Mouse (Mus musculus) left cerebral cortex, adult 2 months (tissue): ENCODE data around the gene Ankib1. TPM values are rescaled to one million over a fixed set of nuclear protein-coding genes. Genes with fewer than 3 reads are reported as not detected.
"Not testable (repeated sequence)": the region's sequence is repeated elsewhere in the genome, so short reads cannot be mapped to it uniquely, and the experiment has no call there.

Experiments used
- DNase-seq, 2 experiments: peaks; one replicate each; pipeline ENCODE4 v3.0.0; 2021 to 2022; ENCODE audit warnings: low spot score in 2 of 2, mixed read lengths in 1 of 2; ENCODE audit errors: extremely low spot score in 1 of 2
- H3K27ac ChIP-seq: fragments of 200-600 bp; 2 replicates; pipeline ENCODE4 v1.8.1; 2022
- H3K4me3 ChIP-seq: fragments of 200-600 bp; 2 replicates; pipeline ENCODE4 v1.8.1; 2022
- CTCF ChIP-seq: fragments of 200-600 bp; IDR thresholded peaks from 2 replicates; pipeline ENCODE4 v1.8.1; 2022; ENCODE audit warnings: antibody characterized with exemption, mild to moderate bottlenecking, moderate library complexity
- intact Hi-C: fragments of 180-260 bp; cut with DNase I; formaldehyde crosslinking; loops from one replicate; pipeline ENCODE4 v1.15.1; 2025
- long read RNA-seq, 2 experiments: library from polyadenylated mRNA; stranded (forward); transcript quantifications; one replicate each; pipeline ENCODE4 v2.0.0; 2021; ENCODE audit warnings: borderline mapping rate in 2 of 2
- total RNA-seq, 2 experiments: library from RNA; stranded (reverse); gene quantifications; 2 replicates each; pipeline ENCODE4 v1.2.3; 2021

Gene Ankib1
- total RNA-seq = 100 to 1,000 TPM; 116 to 124 TPM
- long read RNA-seq, experiment 1, full-length matches to known transcripts = 19 of 38 reads
- long read RNA-seq, experiment 1, partial matches to known transcripts = 3 of 38 reads
- long read RNA-seq, experiment 1, other reads (novel, unspliced or antisense) = 16 of 38 reads
- long read RNA-seq, experiment 2, full-length matches to known transcripts = 16 of 38 reads
- long read RNA-seq, experiment 2, partial matches to known transcripts = 3 of 38 reads
- long read RNA-seq, experiment 2, other reads (novel, unspliced or antisense) = 19 of 38 reads

- peak; percentile 93 for DNase-seq
- Histone ChIP-seq H3K4me3 (peak within 1 kb of the TSS; percentile 86), H3K27ac (peak within 1 kb of the TSS; percentile 93)
- no peak; the same call in 1 of the 2 replicates for TF ChIP-seq CTCF
- intact Hi-C loops = loop anchor here (2.0 to 5.0 kb wide), 2 partner anchors 70 to 156 kb away; no protein-coding TSS in a partner anchor
These were observed at the start of gene Ankib1, which contains the start of gene Krit1 for GRCm38 (mm10) chr5:3802433-3803291. Gene Ankib1 (minus strand): TSS chr5:3802925. Gene Krit1 (plus strand): TSS chr5:3803184.

GRCm38 (mm10) chr5:3845026-3845425, 42.3 kb upstream of the Ankib1 start, which contains the start of gene Lrrd1:
Gene Lrrd1 (plus strand): TSS chr5:3845173.
- intact Hi-C loops = no loop called here
- TF ChIP-seq CTCF = no peak
- peak in 1 of 2 experiments; percentile 14 for DNase-seq
- no peak within 1 kb of the TSS for H3K27ac ChIP-seq
- H3K4me3 ChIP-seq = peak within 1 kb of the TSS; percentile 22; the same call in 1 of the 2 replicates

GRCm38 (mm10) chr5:3834107-3834506, 31.4 kb upstream of the Ankib1 start:
- DNase-seq = no peak
- TF ChIP-seq CTCF = no peak
- Histone ChIP-seq H3K27ac (no peak overlapping the region), H3K4me3 (no peak overlapping the region)
- intact Hi-C loops = no loop called here

- intact Hi-C loops = no loop called here
- Histone ChIP-seq H3K4me3 (no peak overlapping the region), H3K27ac (no peak overlapping the region)
- peak; percentile 28 for TF ChIP-seq CTCF
- no peak for DNase-seq
These were observed 5.7 kb upstream of the Ankib1 start for GRCm38 (mm10) chr5:3808472-3808871.

GRCm38 (mm10) chr5:3803292-3804165, 804 bp upstream of the Ankib1 start:
- TF ChIP-seq CTCF = no peak; the same call in 1 of the 2 replicates
- DNase-seq = no peak
- H3K27ac ChIP-seq = peak overlapping the region; percentile 93
- peak overlapping the region; percentile 86 for H3K4me3 ChIP-seq
- intact Hi-C loops = loop anchor here (2.0 to 5.0 kb wide), 2 partner anchors 71 to 157 kb away; no protein-coding TSS in a partner anchor

- intact Hi-C loops = loop anchor here (2.0 to 5.0 kb wide), 2 partner anchors 70 to 155 kb away; no protein-coding TSS in a partner anchor
- Histone ChIP-seq H3K4me3 (peak overlapping the region; percentile 86), H3K27ac (peak overlapping the region; percentile 93)
- DNase-seq = no peak
- TF ChIP-seq CTCF = no peak
These were observed 873 bp downstream of the Ankib1 start for GRCm38 (mm10) chr5:3801672-3802432.

- no peak for TF ChIP-seq CTCF
- intact Hi-C loops = loop anchor here (5.0 kb wide), 1 partner anchor 69 kb away; no protein-coding TSS in a partner anchor
- peak overlapping the region; percentile 86; the same call in 1 of the 2 replicates for H3K4me3 ChIP-seq
- H3K27ac ChIP-seq = no peak overlapping the region
- DNase-seq = no peak
These were observed 1.8 kb downstream of the Ankib1 start for GRCm38 (mm10) chr5:3800881-3801280.

- no peak overlapping the region for H3K27ac ChIP-seq
- no peak for TF ChIP-seq CTCF
- intact Hi-C loops = loop anchor here (5.0 kb wide), 1 partner anchor 68 kb away; no protein-coding TSS in a partner anchor
- no peak for DNase-seq
- H3K4me3 ChIP-seq = no peak overlapping the region
These were observed 2.7 kb downstream of the Ankib1 start for GRCm38 (mm10) chr5:3800041-3800440.

- H3K27ac ChIP-seq, DNase-seq, H3K4me3 ChIP-seq, intact Hi-C loops: not testable (repeated sequence)
These were observed 4.1 kb downstream of the Ankib1 start for GRCm38 (mm10) chr5:3798656-3799055.

GRCm38 (mm10) chr5:3797101-3797500, 5.6 kb downstream of the Ankib1 start:
- intact Hi-C loops, H3K4me3 ChIP-seq, H3K27ac ChIP-seq, DNase-seq: not testable (repeated sequence)
